Mouse (Mus musculus): ENCODE results near the gene Nxpe5.
"Not testable (repeated sequence)": the region's sequence is repeated elsewhere in the genome, so short reads cannot be mapped to it uniquely, and the experiment has no call there.

Nxpe5 gene

DNA sequence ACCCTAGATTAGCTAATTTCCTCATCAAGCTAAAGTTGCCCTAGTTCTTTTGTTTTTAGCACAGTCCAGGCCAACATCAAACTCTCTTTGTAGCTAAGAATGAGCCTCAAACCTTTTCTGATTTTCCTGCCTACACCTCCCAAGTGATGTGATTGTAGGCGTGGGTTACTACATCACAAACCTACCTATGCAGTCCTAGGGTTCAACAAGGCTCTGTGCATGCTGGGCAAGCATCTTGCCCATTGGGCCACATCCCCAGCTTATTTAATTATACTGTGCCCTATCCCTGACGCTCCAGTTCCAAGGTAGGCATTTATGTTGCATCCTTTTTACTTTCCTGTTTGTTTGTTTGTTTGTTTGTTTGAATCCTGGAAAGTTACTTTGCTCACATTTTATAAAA, at the start of gene Nxpe5:
Gene Nxpe5, plus strand, starts transcription at position 199 of the 400 bp plus-strand sequence.
- DNase-seq, result no peak

DNA sequence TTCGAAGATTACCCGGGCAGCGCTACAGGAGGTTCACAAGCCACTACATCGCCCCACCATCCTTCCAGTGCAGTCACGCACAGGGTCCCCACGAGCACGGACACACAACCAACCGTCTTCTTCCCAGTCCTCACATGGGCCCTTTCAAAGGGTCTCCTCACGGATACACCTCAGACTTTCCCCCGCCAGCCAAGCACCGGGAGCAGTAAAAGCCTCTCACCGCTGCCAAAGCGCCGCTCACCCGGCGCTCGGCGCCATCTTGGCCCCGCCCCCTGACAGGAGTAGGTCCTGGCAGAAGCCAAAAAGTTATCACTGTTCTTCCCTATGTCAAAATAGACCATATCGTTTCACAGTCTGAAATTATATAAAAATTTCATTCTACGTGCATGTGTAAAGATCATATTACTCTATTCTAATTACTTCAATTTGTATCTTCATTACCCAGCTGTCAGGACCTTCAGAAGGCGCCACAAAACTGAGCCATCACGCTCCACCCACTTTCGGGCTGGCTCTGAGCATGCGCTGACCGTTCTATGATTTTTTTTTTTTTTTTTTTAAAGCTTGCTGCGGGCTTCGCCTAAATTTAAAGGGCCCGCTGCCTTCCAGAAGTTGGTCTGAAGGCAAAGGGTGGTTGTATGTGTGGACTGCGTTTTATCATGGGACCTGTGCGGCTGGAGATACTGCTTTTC, 38.6 kb upstream of the Nxpe5 start, which contains the start of the genes Taf6 and Cnpy4:
Gene Taf6, minus strand, starts transcription at position 502 of the 689 bp plus-strand sequence.
Gene Cnpy4, plus strand, starts transcription at position 536 of the 689 bp plus-strand sequence.
- DNase-seq, result peak; percentile 87

DNA sequence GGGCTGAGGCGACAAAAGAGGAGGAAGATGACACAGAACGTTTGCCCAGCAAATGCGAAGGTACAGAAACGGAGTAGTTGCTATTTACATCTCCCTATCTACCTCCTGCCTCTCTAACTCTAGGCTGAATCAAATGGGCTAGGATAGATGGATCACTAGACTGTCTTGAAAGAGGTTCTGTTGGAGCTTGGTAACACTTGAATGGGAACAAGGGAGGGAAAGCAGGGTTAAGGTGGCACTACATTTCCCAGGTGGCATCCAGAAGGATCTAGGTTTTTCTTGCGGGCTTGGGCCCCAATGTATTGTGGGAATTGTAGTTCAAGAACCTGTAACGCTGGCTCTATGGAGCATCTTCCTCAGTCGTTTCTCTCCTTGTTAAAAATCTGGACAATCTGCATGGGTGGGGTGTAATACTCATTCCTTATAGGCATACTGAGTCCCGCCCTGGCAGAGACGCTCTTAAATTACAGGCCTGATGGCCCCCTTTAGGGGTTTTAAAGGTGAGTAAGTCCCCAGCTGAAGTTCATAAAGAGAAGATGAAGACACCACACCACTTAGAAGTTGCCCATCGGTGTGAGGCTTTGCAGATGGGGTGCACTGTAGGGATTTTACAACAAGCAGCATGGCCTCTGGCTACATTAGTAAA, 37.9 kb upstream of the Nxpe5 start:
- DNase-seq, result peak; percentile 75

DNA sequence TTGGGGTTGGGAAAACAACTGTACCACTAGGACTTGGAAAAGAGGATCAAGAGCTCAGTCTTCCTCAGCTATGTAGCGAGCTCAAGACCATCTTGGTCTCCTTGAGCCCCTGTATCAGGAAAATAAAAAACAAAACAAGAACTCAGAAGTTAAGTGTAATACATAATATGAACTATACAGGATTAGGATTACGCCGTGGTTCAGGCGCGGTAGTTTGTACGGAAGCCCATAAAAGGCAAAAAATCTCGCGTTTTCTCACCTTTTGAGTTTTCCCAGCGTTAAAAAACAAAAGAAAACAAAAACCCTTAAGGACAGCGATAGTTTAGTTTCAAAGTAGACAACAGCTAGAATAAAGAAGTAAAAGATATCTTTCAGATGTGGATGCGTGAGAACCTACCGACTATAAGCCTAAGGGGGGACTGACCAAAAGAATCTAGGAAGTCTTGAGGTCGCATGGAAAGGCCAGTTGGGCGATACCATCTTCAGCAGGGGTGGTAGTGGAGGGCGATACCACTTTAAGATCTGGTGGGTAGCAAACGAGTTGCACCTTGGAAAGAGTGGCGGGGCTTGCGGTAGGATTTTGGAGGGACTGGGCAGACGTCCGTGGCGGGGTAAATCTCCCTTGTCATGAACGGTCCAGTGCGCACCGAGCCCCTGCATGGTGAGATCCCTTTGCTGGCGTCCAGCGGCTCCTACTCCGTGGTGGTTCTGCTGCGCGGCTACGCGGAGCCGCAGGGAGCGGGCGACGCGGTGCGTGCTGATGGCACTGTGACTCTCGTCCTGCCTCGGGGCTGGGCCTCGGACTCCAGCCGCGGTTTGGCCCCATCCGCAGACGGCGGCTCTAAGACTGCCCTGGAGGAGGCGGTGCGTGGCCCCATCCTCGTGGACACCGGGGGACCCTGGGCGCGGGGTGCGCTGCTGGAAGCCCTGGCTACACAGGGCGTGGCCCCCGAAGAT, 31.6 kb upstream of the Nxpe5 start, which contains the start of gene Mblac1:
Gene Mblac1, plus strand, starts transcription at position 544 of the 957 bp plus-strand sequence.
- DNase-seq, result peak; percentile 88

DNA sequence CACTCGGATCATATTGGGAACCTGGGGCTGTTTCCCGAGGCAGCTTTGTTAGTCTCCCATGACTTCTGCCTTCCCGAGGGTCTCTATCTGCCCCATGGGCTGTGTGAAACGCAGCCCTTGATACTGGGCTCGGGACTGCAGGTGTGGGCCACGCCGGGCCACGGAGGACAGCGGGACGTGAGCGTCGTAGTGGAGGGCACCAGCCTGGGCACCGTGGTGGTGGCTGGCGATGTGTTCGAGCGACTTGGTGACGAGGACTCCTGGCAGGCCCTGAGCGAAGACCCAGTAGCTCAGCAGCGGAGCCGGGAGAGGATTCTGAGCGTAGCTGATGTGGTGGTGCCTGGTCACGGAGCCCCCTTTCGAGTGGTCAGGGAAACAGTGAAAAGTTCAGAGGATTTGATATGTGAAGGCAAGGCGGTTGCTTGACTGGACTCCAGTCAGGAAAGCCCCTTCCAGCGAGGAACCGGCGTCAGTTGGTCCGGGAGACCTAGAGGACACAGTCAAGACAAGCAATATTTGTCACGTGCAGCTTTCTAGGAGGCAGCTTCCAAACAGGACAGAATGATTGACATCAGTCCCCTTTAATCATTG, 30.8 kb upstream of the Nxpe5 start:
- peak; percentile 62 for DNase-seq

DNA sequence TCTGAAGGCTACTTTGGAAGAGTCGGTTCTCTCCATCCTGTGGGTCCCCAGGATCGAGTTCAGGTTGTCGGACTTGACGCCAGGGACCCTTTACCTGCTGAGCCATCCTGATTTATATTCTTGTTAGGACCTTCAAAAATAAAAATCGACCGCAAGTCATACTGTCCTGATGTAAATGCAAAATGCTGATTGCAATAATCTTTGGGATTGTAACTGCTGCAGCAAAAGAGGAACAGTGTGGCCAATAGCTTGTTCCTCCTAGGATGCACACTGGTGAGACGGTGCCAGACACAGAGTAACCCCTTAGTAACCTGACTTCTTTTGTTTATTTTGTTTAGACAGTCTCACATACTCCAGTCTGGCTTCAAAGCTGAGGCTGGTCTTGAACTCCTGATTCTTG, 30.2 kb upstream of the Nxpe5 start:
- no peak for DNase-seq

DNA sequence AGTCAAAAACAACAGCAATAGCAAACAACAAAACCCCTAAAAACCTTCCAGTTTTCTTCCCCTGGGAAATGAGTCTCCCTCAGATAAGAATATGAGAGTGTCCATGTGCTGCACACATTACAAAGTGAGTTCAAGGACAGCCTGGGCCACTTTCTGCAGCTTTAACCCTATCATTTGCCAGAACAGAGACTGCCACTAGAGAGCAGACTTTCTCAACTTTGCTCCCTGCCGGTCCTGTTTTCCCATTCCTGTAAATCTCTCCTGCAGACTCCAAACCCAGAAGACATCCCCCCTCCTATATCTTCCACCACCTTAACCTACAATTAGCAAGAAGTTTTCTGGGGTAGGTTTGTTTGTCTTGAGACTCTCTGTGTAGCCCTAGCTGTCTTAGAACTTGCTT, 26.1 kb upstream of the Nxpe5 start:
- no peak for DNase-seq

DNA sequence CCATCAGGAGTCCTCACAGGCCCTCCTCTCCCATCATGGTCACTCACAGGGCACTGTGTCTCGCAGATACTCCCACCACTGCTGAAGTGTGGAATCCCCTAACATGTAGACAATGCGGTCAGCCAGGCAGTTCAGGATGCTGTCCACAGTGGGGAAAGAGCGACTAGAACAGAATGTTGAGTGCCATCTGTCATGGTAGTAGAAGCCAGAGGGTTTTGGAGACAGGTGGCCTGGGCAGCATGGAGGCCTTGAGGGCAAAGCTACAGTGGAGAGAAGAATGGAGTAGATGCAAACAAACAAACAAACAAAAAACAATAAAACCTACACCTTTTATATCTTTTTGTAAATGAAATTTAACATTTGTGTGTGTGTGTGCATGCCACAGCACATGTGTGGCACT, 23.6 kb upstream of the Nxpe5 start:
- DNase-seq, result no peak

DNA sequence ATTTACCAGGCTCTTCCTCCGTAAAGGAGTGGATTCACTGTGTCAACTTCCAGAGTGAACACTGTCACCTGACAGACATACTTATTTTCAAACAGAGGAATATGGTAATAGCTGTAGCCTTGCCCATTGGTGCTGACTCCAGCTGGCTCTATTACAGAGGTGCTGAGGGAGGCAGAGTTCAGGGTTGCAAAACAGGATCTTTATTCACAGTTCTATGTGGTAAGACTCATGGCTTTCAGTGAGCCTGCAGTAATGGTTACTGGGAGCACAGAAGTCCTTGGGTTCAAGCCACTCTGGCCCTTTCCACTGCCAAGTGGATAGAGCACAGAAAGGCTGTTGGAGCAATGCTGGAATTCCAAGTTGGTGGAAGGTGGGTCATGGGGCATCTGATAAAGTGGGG, 18.4 kb upstream of the Nxpe5 start:
- DNase-seq, result no peak

DNA sequence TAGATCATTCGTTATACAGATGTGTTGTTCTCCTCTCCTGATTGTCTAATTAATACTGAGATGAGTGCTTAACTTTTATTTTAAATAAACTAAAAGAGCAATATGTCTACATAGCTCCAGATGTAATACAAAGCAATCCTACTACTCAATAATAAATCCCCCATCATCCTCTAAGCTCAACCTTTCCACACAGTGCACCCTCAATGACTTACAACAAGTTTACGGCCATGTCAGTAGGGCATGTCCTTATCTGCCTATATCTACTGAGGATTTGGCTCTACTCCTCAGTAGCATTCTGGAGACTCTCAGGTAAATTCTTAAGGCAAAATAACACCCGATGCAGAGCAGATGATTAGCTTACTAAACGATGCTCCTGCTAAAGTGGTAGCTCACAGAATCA, 17.8 kb upstream of the Nxpe5 start:
- DNase-seq, result no peak

DNA sequence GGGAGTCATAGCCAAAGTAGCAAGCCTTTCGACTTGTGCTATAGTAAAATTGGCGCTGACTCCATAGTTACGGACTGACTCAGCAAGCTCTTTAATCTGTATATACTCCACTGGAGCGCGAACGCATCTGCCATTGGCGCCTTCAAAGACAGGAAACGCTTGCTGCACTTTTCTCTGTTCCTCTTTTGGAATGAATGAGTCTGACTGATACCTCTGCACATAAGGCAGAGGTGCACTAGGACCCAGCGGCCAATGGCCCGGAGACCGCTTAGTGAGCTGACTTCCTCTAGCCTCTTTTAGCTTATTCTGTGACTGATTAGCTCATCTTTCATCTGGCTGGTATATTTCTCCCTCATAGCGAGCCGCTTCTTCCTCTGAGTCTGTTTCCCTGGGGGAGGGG, 9.1 kb upstream of the Nxpe5 start:
- not testable (repeated sequence) for DNase-seq

DNA sequence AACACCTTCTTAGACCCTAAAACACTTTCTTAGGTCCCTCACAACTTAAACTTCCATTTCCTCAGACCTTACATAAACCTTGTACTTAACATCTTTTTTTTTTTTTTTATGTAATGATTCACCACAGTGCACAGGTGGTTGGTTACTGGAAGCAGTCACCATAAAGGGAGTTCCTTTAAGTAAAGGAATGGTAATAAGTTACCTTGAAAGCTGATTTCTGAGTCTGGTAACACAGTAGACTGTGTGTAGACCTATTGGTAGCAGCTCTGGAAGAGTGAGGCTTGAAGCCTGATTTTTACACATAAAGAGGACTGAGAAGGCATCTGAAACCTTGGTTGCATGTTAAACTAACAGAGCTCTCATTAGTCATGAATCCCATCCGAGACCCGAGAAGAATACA, 5.8 kb upstream of the Nxpe5 start:
- no peak for DNase-seq

DNA sequence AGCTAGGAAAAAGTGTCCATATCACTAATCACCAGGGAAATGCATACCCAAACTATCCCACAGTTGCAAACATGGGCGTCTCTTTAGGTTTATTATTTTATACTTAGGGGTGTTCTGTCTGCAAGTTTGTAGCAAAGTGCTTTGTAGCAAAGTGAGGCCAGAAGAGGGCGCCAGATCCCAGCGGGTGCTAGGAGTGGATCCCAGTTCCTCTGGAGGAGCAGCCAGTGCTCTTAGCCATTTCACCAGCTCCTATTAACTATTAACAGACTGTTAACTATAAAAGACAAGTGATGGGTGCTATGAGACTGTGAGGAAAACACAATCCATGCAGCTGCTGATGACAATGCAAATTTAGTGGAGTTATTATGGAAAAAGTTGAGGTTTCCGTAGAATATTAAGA, 3.6 kb upstream of the Nxpe5 start:
- peak; percentile 31 for DNase-seq

DNA sequence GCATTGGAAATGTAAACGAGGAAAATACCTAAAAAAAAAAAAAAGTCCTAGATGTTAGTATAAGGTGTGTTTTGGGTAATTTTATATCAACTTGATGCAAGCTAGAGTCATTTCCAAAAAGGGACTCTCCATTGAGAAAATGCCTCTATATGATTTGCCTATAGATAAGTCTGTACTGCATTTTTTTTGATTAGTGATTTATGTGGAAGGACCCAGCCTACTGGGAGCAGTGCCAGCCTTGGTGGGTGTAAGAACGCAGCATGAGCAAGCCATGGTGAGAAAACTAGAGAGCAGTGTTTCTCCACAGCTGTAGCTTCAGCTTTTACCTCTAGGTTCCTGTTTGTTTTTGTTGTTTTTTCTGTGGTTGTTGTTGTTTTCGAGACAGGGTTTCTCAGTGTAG, 2.4 kb upstream of the Nxpe5 start:
- no peak for DNase-seq

DNA sequence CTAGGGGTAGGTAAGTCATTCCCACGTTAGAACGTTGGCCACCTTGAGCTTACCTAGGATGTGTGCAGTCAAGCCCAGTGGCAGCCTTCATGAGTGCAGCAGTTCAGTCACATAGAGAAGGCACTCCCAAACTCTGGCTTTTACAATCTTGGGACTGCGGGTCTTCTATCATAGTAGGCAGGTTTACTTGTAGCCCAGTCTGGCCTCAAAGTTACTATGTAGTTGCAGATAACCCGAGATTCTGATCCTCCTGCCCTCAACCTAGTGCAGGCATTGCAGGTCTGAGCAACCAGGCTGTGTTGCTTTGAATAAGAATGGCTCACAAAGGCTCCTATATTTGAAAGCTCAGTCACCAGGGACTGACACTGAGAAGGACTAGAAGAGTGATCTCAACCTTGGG, 793 bp downstream of the Nxpe5 start:
- DNase-seq, result no peak

DNA sequence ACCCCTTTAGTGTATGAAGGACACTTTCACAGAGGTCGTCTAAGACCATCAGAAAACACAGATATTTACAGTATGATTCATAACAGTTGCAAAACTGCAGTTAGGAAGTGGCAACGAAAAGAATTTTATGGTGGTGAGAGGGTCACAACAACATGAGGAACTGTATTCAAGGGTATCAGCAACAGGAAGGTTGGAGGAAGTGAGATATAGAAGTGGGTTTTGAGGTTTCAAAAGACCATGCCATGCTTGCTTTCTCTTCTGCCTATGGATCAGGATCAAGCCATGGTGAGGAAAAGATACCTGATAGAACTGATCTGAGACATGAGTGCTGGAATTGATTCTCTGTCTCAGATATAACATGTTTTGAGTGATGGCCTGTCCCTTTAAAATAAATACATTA, 1.7 kb downstream of the Nxpe5 start:
- no peak for DNase-seq

DNA sequence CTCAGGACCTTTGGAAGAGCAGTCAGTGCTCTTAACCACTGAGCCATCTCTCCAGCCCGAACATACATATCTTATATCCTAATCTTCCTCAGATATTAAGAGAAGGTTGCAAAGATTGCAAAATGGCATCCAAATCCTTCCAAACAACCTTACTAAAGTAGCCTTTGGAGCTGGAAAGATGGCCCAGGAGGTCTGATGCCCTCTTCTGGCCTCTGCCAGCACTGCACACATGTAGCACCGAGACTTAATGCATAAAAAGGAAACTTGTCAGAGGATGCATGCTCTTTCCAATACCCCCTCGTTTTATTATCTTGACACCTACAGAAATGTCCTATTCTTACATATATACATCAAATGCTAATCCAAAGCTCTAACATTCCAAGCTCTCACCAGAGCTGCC, 2.3 kb downstream of the Nxpe5 start:
- DNase-seq, result no peak

DNA sequence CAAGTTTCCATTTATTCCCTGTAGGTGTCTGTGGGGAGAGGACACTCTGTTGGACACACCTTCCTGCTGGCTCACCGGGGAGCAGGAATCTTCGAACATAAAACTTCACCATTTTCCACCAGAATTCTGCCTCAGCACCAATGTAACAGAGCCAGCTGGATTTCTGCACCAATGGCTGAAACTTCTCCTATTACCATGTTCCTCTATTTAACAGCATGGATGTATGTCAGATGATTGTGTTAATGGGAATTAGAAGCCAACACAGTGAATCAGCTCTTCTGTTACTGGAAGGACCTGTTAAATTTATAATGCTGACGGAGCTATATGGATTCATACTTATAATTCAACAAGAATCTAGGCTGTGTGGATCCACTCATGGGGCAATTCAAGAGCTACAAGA, 3.8 kb downstream of the Nxpe5 start:
- no peak for DNase-seq

DNA sequence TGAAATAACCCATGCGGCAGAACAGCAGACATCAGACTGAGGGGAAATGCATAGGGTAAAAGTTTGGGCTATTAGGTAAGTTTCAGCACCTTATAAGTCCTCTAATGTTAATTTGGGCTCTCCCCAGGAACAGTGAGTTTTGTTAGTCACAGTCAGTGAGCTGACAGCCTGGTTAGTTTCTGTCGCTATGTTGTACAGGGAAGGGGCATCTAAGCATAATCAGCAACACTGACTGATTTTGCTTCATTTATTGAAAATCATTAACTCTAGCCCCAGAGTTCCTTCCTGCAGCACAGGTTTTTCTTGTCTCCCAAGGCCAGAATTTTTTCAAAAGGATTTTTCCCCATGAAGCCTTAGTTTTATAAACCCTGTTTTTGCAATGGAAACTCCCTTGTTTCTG, 8.1 kb downstream of the Nxpe5 start:
- DNase-seq, result no peak

DNA sequence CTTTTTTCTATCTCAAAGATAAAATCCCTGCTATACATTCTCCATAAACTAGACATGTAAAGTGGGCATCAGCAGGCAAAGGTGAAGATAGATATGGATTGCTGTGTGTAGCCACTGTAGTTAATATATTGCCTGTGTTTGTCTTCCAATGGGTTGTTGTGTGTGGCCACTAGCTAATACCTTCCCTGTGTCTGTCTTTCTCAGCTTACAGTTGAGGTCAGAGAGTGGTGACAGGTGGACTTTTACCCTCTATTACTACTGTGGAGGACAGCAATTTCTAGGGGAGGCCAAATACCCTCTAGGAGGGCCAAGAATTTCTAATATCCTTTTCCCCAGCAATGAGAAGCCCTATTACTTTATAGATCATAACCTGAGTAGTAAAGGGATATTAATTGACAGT, 8.5 kb downstream of the Nxpe5 start:
- no peak for DNase-seq

DNA sequence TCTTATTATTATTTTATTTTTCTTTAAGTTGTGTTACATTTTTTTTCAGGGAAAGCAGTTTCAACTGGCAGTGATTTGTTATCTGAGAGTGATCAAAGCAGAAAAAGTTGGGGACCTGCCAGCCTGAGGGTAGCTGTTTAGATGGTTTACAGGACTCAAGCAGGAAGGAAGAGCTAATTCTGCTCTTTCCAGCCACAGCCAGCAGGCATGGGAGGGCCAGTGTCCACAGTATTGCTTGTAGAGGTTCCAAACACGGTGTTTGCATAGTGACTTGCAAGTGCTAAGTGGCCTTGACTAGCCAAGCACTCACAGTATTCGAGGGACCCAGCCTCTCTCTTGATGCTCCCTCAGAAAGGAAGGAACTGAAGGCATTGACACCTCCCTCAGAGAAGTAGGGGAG, 15.8 kb downstream of the Nxpe5 start:
- DNase-seq, result no peak

DNA sequence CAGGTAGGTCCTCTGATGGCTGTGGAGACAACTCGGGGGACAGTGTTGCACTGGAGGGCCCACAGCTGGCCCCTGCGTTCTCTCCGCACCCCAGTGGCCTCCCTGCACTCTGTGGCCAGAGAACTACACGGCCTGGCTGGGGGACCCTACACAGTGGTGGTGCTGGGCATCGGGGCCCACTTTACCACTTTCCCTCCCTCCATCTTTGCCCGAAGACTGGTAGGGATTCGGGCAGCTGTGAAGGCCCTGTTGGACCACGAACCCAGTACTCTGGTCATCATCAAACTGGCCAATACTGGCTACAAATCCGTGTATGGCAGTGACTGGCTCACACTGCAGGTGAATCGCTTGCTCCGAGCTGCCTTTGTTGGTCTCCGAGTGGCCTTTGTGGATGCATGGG, 25.4 kb downstream of the Nxpe5 start:
- DNase-seq, result no peak

DNA sequence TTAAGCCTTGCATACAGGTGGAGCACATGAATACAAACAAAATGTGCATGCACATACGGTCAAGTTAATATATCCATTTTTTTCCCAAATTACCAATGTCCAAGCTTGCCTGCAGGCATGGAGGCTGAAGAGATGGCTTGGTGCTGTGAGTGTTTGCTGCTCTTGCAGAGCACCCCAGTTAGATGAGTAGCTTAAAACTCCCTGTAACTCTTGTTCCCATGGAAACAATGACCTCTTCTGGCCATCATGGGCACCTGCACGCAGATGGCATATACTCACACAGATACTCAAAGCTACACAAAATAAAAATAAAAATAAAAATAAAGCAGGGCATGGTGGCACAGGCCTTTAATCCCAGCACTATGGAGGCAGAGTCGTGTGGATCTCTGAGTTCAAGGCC, 27.4 kb downstream of the Nxpe5 start:
- no peak for DNase-seq

Data from cerebellum, adult 11-12 months (tissue).